Mouse (Mus musculus): ENCODE measurements around the gene Dhx15. TPM values are rescaled to one million over a fixed set of nuclear protein-coding genes. Genes with fewer than 3 reads are reported as not detected.
"Not testable (repeated sequence)": the region's sequence is repeated elsewhere in the genome, so short reads cannot be mapped to it uniquely, and the experiment has no call there.

Dhx15 gene
- total RNA-seq (2014; rRNA removed) = 82.3 and 92.3 TPM in 2 replicates
- polyA plus RNA-seq (2015; fragmentation: Nextera tagmentation; extraction: Ambion mirVana) = 70.6 and 72.7 TPM in 2 replicates

GRCm38 (mm10) chr5:52190371-52191179 lies at the start of gene Dhx15:
Gene Dhx15 (minus strand): TSS chr5:52190514.
- ATAC-seq (peak; percentile 97), DNase-seq (ENCODE audit: low spot score) (peak; percentile 98)
- H3K36me3 ChIP-seq (ENCODE audit: insufficient read depth, low read length) = no peaks in the 10 kb centered on the region
- peak within 1 kb of the TSS; percentile 85 for H3K4me3 ChIP-seq (ENCODE audit: low read length)
- peak within 1 kb of the TSS; percentile 97 for H3K9ac ChIP-seq (replicated peaks; ENCODE audit: low read length)
- 1% methylated on average over 50 of the region's 53 CpGs for WGBS
- no peaks in the 10 kb centered on the region for H3K9me3 ChIP-seq (ENCODE audit: low read length)
- H3K4me2 ChIP-seq (ENCODE audit: low read depth, low read length) = peak within 1 kb of the TSS; percentile 87
- TF ChIP-seq CTCF (IDR thresholded peaks at IDR 0.05; ENCODE audit: low read depth) = peak; percentile 37; the same call in 1 of the 2 replicates
- H3K27ac ChIP-seq = peak within 1 kb of the TSS; percentile 83
- H3K4me1 ChIP-seq (ENCODE audit: insufficient read depth, low read length) = peaks cover 9% of the 10 kb centered on the region; the same call in 1 of the 2 replicates
- H3K27me3 ChIP-seq (ENCODE audit: insufficient read depth, low read length) = no peaks in the 10 kb centered on the region

GRCm38 (mm10) chr5:52238877-52239276 lies 48.6 kb upstream of the Dhx15 start:
- no peak for TF ChIP-seq CTCF (IDR thresholded peaks at IDR 0.05; ENCODE audit: low read depth)
- H3K27ac ChIP-seq = no peak overlapping the region
- ATAC-seq (no peak), DNase-seq (ENCODE audit: low spot score) (no peak)
- H3K9me3 ChIP-seq (ENCODE audit: low read length) = no peaks in the 10 kb centered on the region
- H3K4me1 ChIP-seq (ENCODE audit: insufficient read depth, low read length) = no peaks in the 10 kb centered on the region
- WGBS = 91% methylated on average over 5 of the region's 5 CpGs
- no peaks in the 10 kb centered on the region for H3K36me3 ChIP-seq (ENCODE audit: insufficient read depth, low read length)
- H3K27me3 ChIP-seq (ENCODE audit: insufficient read depth, low read length) = no peaks in the 10 kb centered on the region
- no peak overlapping the region for H3K4me2 ChIP-seq (ENCODE audit: low read depth, low read length)
- no peak overlapping the region for H3K4me3 ChIP-seq (ENCODE audit: low read length)
- H3K9ac ChIP-seq (replicated peaks; ENCODE audit: low read length) = no peak overlapping the region

- WGBS = 66% methylated on average over 8 of the region's 8 CpGs
- no peaks in the 10 kb centered on the region for H3K36me3 ChIP-seq (ENCODE audit: insufficient read depth, low read length)
- H3K27me3 ChIP-seq (ENCODE audit: insufficient read depth, low read length) = no peaks in the 10 kb centered on the region
- no peak overlapping the region for H3K27ac ChIP-seq
- H3K9me3 ChIP-seq (ENCODE audit: low read length) = no peaks in the 10 kb centered on the region
- no peak overlapping the region for H3K4me3 ChIP-seq (ENCODE audit: low read length)
- no peak overlapping the region for H3K9ac ChIP-seq (replicated peaks; ENCODE audit: low read length)
- no peak for ATAC-seq
- no peak overlapping the region for H3K4me2 ChIP-seq (ENCODE audit: low read depth, low read length)
- no peak for TF ChIP-seq CTCF (IDR thresholded peaks at IDR 0.05; ENCODE audit: low read depth)
- no peak for DNase-seq (ENCODE audit: low spot score)
- H3K4me1 ChIP-seq (ENCODE audit: insufficient read depth, low read length) = no peaks in the 10 kb centered on the region
Observed at GRCm38 (mm10) chr5:52237956-52238735, 47.8 kb upstream of the Dhx15 start.

GRCm38 (mm10) chr5:52236585-52236984 lies 46.3 kb upstream of the Dhx15 start:
- not testable (repeated sequence) for ATAC-seq; H3K4me3 ChIP-seq (ENCODE audit: low read length); H3K9me3 ChIP-seq (ENCODE audit: low read length); H3K4me2 ChIP-seq (ENCODE audit: low read depth, low read length); DNase-seq (ENCODE audit: low spot score); H3K9ac ChIP-seq (replicated peaks; ENCODE audit: low read length); H3K36me3 ChIP-seq (ENCODE audit: insufficient read depth, low read length); H3K27ac ChIP-seq; H3K4me1 ChIP-seq (ENCODE audit: insufficient read depth, low read length); H3K27me3 ChIP-seq (ENCODE audit: insufficient read depth, low read length)
- WGBS = 90% methylated on average over 5 of the region's 6 CpGs

- ATAC-seq = no peak
- H3K27ac ChIP-seq = peak overlapping the region; percentile 2; the same call in 1 of the 2 replicates
- no peak overlapping the region for H3K9ac ChIP-seq (replicated peaks; ENCODE audit: low read length)
Observed at GRCm38 (mm10) chr5:52234570-52234969, 44.3 kb upstream of the Dhx15 start.

GRCm38 (mm10) chr5:52233891-52234290 lies 43.6 kb upstream of the Dhx15 start:
- Histone ChIP-seq H3K9ac (replicated peaks; ENCODE audit: low read length) (no peak overlapping the region), H3K4me2 (ENCODE audit: low read depth, low read length) (no peak overlapping the region), H3K4me3 (ENCODE audit: low read length) (no peak overlapping the region), H3K9me3 (ENCODE audit: low read length) (no peaks in the 10 kb centered on the region), H3K27ac (peak overlapping the region; percentile 2; the same call in 1 of the 2 replicates), H3K36me3 (ENCODE audit: insufficient read depth, low read length) (no peaks in the 10 kb centered on the region), H3K27me3 (ENCODE audit: insufficient read depth, low read length) (no peaks in the 10 kb centered on the region), H3K4me1 (ENCODE audit: insufficient read depth, low read length) (no peaks in the 10 kb centered on the region)
- no peak for ATAC-seq
- 53% methylated on average over 2 of the region's 2 CpGs for WGBS
- TF ChIP-seq CTCF (IDR thresholded peaks at IDR 0.05; ENCODE audit: low read depth) = no peak
- no peak for DNase-seq (ENCODE audit: low spot score)

More at GRCm38 (mm10) chr5:52234570-52234969, 44.3 kb upstream of the Dhx15 start:
- Histone ChIP-seq H3K4me3 (ENCODE audit: low read length) (no peak overlapping the region), H3K4me2 (ENCODE audit: low read depth, low read length) (no peak overlapping the region), H3K4me1 (ENCODE audit: insufficient read depth, low read length) (no peaks in the 10 kb centered on the region), H3K36me3 (ENCODE audit: insufficient read depth, low read length) (no peaks in the 10 kb centered on the region), H3K9me3 (ENCODE audit: low read length) (no peaks in the 10 kb centered on the region), H3K27me3 (ENCODE audit: insufficient read depth, low read length) (no peaks in the 10 kb centered on the region)
- WGBS = 32% methylated on average over 7 of the region's 7 CpGs
- no peak for TF ChIP-seq CTCF (IDR thresholded peaks at IDR 0.05; ENCODE audit: low read depth)
- DNase-seq (ENCODE audit: low spot score) = no peak
